15 mouse cellular contexts compared by ENCODE assay signal in the genomic region with DNA sequence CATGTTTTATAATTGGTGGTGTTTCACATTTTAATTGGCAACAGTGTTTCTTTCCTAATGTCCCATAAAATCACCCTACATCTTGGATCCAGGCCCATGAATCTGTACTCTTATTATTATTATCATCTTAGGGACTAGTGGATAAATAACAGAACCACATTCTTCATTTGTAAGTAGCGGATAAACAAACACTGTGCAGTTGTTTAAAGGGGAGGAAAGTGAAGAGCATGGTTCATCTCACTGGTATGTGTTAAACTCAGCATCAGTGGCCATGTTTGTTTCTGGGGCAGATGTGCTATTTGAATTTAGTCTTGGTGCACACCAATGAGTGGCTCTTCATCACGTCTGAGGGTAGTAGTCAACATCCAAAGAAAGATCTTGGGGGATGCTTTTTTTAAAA.
A peak's percentile ranks its signal among the peaks of the same experiment; 100 is the strongest.
DNase-seq lines count a peak whose midpoint lies in the region; ATAC-seq and TF ChIP-seq lines count a peak whose summit lies in the region.
"Had no signal": no experiment of that assay in that cellular context is flagged by ENCODE, and none has a peak within 500 bp of the region (broad histone marks: within the 10 kb centered on the region; RNA-seq: fewer than 3 reads in every experiment).

No protein-coding gene starts in this region.

- ATAC-seq in intestine, embryonic 14.5 days (replicated peaks; ENCODE audit: low FRiP score, low TSS enrichment, low read depth), result no peak
- no peak for ATAC-seq in intestine, embryonic 15.5 days
- peak; percentile 57; the same call in 1 of the 2 replicates for ATAC-seq in lung, embryonic 16.5 days (ENCODE audit: low read depth)
- ATAC-seq: activated CD4-positive, CD25-positive, alpha-beta regulatory T cell, adult 4 months; forebrain, embryonic 16.5 days; Patski had no signal

- no peak for TF ChIP-seq CTCF in left cerebral cortex, adult 2 months (IDR thresholded peaks at IDR 0.05)

- H3K4me2 ChIP-seq in intestine, embryonic 14.5 days (ENCODE audit: low read length), result no peak overlapping the region
- H3K4me2 ChIP-seq in intestine, embryonic 15.5 days (replicated peaks), result no peak overlapping the region
- H3K4me2 ChIP-seq in lung, embryonic 16.5 days (ENCODE audit: low read depth, low read length), result no peak overlapping the region
- H3K4me2 ChIP-seq: embryonic facial prominence, embryonic 12.5 days had no signal

- no peaks in the 10 kb centered on the region for H3K36me3 ChIP-seq in intestine, embryonic 14.5 days (ENCODE audit: control insufficient read depth, insufficient read depth, low read length)
- H3K36me3 ChIP-seq in intestine, embryonic 15.5 days, result no peaks in the 10 kb centered on the region
- no peaks in the 10 kb centered on the region for H3K36me3 ChIP-seq in lung, embryonic 16.5 days (ENCODE audit: control insufficient read depth, insufficient read depth, low read length)
- H3K36me3 ChIP-seq: embryonic facial prominence, embryonic 12.5 days; heart, embryonic 12.5 days had no signal

- H3K4me3 ChIP-seq in intestine, embryonic 14.5 days (ENCODE audit: low read depth, low read length), result no peak overlapping the region
- no peak overlapping the region for H3K4me3 ChIP-seq in intestine, embryonic 15.5 days (replicated peaks)
- no peak overlapping the region for H3K4me3 ChIP-seq in left cerebral cortex, adult 2 months
- no peak overlapping the region for H3K4me3 ChIP-seq in lung, embryonic 16.5 days (ENCODE audit: low read length)
- H3K4me3 ChIP-seq: embryonic facial prominence, embryonic 12.5 days; heart, embryonic 12.5 days had no signal

- no peak overlapping the region for H3K9ac ChIP-seq in intestine, embryonic 14.5 days (ENCODE audit: low read length)
- H3K9ac ChIP-seq in intestine, embryonic 15.5 days, result no peak overlapping the region
- H3K9ac ChIP-seq in lung, embryonic 16.5 days (ENCODE audit: low read length), result no peak overlapping the region
- H3K9ac ChIP-seq: embryonic facial prominence, embryonic 12.5 days; heart, embryonic 12.5 days had no signal

- H3K27me3 ChIP-seq in intestine, embryonic 14.5 days (replicated peaks; ENCODE audit: control insufficient read depth, insufficient read depth, low read length), result no peaks in the 10 kb centered on the region
- H3K27me3 ChIP-seq in intestine, embryonic 15.5 days (replicated peaks), result no peaks in the 10 kb centered on the region
- no peaks in the 10 kb centered on the region for H3K27me3 ChIP-seq in lung, embryonic 16.5 days (ENCODE audit: control insufficient read depth, insufficient read depth, low read depth, low read length)
- H3K27me3 ChIP-seq: CH12.LX; embryonic facial prominence, embryonic 12.5 days; heart, embryonic 12.5 days had no signal

- intact Hi-C loops in left cerebral cortex, adult 2 months (cut with DNase I), result no loop called here
- intact Hi-C loops in left cerebral cortex, postnatal 14 days (cut with DNase I), result no loop called here

- H3K9me3 ChIP-seq in intestine, embryonic 14.5 days (ENCODE audit: control insufficient read depth, low read length), result 0 out of 2 replicates have a peak, but pooled peaks cover 3% of the 10 kb centered on the region
- H3K9me3 ChIP-seq in intestine, embryonic 15.5 days, result no peaks in the 10 kb centered on the region
- H3K9me3 ChIP-seq in lung, embryonic 16.5 days (ENCODE audit: control insufficient read depth, low read length), result no peaks in the 10 kb centered on the region
- H3K9me3 ChIP-seq: embryonic facial prominence, embryonic 12.5 days had no signal

- WGBS in intestine, embryonic 14.5 days, result 66% methylated on average over 2 of the region's 2 CpGs
- 56% methylated on average over 2 of the region's 2 CpGs for WGBS in intestine, embryonic 15.5 days
- WGBS in lung, embryonic 16.5 days, result 45% methylated on average over 2 of the region's 2 CpGs

- no peak for DNase-seq in intestine, embryonic 14.5 days (ENCODE audit: low spot score)
- no peak for DNase-seq in left cerebral cortex, adult 2 months (ENCODE audit: extremely low spot score in 1 of 2, low spot score in 2 of 2)
- DNase-seq in left cerebral cortex, postnatal 14 days (ENCODE audit: low spot score in 2 of 2), result no peak
- DNase-seq in lung, adult 18-20 months, result no peak
- DNase-seq: adrenal gland, postnatal 14 days; cerebellum, adult 11-12 months; cerebellum, adult 9-10 months had no signal

- peak overlapping the region; percentile 23; the same call in 1 of the 2 replicates for H3K27ac ChIP-seq in intestine, embryonic 14.5 days (ENCODE audit: low read depth)
- H3K27ac ChIP-seq in intestine, embryonic 15.5 days, result no peak overlapping the region
- H3K27ac ChIP-seq in left cerebral cortex, adult 2 months, result peak overlapping the region; percentile 19; the same call in 1 of the 2 replicates
- peak overlapping the region; percentile 37; the same call in 1 of the 2 replicates for H3K27ac ChIP-seq in lung, embryonic 16.5 days (ENCODE audit: low read length)
- H3K27ac ChIP-seq: embryonic facial prominence, embryonic 12.5 days had no signal

- 0 out of 2 replicates have a peak, but pooled peaks cover 5% of the 10 kb centered on the region for H3K4me1 ChIP-seq in intestine, embryonic 14.5 days (replicated peaks; ENCODE audit: control insufficient read depth, insufficient read depth, low read length)
- 0 out of 2 replicates have a peak, but pooled peaks cover 3% of the 10 kb centered on the region for H3K4me1 ChIP-seq in intestine, embryonic 15.5 days (replicated peaks)
- peaks cover 11% of the 10 kb centered on the region for H3K4me1 ChIP-seq in lung, embryonic 16.5 days (replicated peaks; ENCODE audit: control insufficient read depth, insufficient read depth, low read length)
- H3K4me1 ChIP-seq: embryonic facial prominence, embryonic 12.5 days had no signal
